Comparison of ENCODE assay signal across 20 mouse cellular contexts in the genomic region with DNA sequence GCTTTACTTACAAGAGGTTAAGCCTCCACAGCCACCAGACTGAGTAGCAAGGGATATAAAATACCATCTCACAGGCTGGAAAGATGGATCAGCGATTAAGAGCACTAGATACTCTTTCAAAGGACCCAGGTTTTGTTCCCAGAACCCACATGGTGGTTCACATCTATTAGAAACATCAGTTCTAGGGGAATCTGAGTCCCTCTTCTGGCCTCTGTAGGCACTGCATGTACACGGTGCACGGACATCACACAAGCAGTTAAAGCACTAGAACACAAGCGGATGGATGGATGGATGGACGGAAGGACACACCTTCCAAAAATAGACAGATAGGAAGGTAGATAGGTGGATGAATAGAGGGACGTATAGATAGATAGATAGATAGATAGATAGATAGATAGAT. TPM values are rescaled to one million over a fixed set of nuclear protein-coding genes. Genes with fewer than 3 reads are reported as not detected.
DNase-seq lines count a peak whose midpoint lies in the region; ATAC-seq and TF ChIP-seq lines count a peak whose summit lies in the region.
"Had no signal": no experiment of that assay in that cellular context is flagged by ENCODE, and none has a peak within 500 bp of the region (broad histone marks: within the 10 kb centered on the region; RNA-seq: fewer than 3 reads in every experiment).

No protein-coding gene starts in this region.

- no peak overlapping the region for H3K4me2 ChIP-seq in kidney, postnatal 0 days (ENCODE audit: low read length)
- H3K4me2 ChIP-seq in kidney, embryonic 14.5 days (replicated peaks; ENCODE audit: low read depth, low read length) = no peak overlapping the region
- H3K4me2 ChIP-seq in stomach, postnatal 0 days (replicated peaks; ENCODE audit: low read depth) = no peak overlapping the region
- H3K4me2 ChIP-seq: hindbrain, embryonic 13.5 days; limb, embryonic 13.5 days; neural tube, embryonic 15.5 days; stomach, embryonic 15.5 days had no signal

- TF ChIP-seq CTCF in kidney, postnatal 0 days (IDR thresholded peaks at IDR 0.05; ENCODE audit: low read depth) = peak; percentile 33; the same call in 1 of the 2 replicates
- TF ChIP-seq CTCF in MEL (IDR thresholded peaks at IDR 0.05 in 2 of 3, conservative IDR thresholded peaks at IDR 0.05 in 1 of 3; ENCODE audit: control insufficient read depth in 1 of 3, insufficient read depth in 1 of 3, low read depth in 2 of 3, low read length in 3 of 3, poor library complexity in 1 of 3, severe bottlenecking in 1 of 3) = peak; percentile 28 to 44 (median 43); a peak in 5 of 6 replicates
- TF ChIP-seq CTCF in stomach, postnatal 0 days (IDR thresholded peaks at IDR 0.05; ENCODE audit: low read depth) = peak; percentile 48

- no peak for TF ChIP-seq EP300 in MEL (IDR thresholded peaks at IDR 0.05; ENCODE audit: low read depth in 1 of 2, low read length in 2 of 2)
- no peak for TF ChIP-seq EP300 in stomach, postnatal 0 days (optimal IDR thresholded peaks at IDR 0.05)

- 94% methylated on average over 6 of the region's 6 CpGs for WGBS in kidney, postnatal 0 days
- 94% methylated on average over 6 of the region's 6 CpGs for WGBS in kidney, embryonic 14.5 days
- WGBS in stomach, postnatal 0 days = 95% methylated on average over 6 of the region's 6 CpGs

- H3K4me1 ChIP-seq in kidney, postnatal 0 days (replicated peaks; ENCODE audit: insufficient read depth, low read length) = no peaks in the 10 kb centered on the region
- H3K4me1 ChIP-seq in kidney, embryonic 14.5 days (ENCODE audit: control insufficient read depth, insufficient read depth, low read length) = no peaks in the 10 kb centered on the region
- H3K4me1 ChIP-seq in MEL (ENCODE audit: control insufficient read depth in 1 of 2, insufficient read depth in 2 of 2, low read length in 2 of 2) = no peaks in the 10 kb centered on the region
- no peaks in the 10 kb centered on the region for H3K4me1 ChIP-seq in stomach, postnatal 0 days (replicated peaks; ENCODE audit: control insufficient read depth, insufficient read depth)
- H3K4me1 ChIP-seq: limb, embryonic 13.5 days; stomach, embryonic 15.5 days had no signal

- H3K27me3 ChIP-seq in kidney, postnatal 0 days (ENCODE audit: insufficient read depth, low read length) = no peaks in the 10 kb centered on the region
- H3K27me3 ChIP-seq in kidney, embryonic 14.5 days (ENCODE audit: control insufficient read depth, insufficient read depth, low read length) = no peaks in the 10 kb centered on the region
- H3K27me3 ChIP-seq in MEL (ENCODE audit: control insufficient read depth in 1 of 2, insufficient read depth in 2 of 2, low read length in 2 of 2) = no peaks in the 10 kb centered on the region
- no peaks in the 10 kb centered on the region for H3K27me3 ChIP-seq in stomach, postnatal 0 days (ENCODE audit: control insufficient read depth, insufficient read depth, low read length)
- H3K27me3 ChIP-seq: CH12.LX; hindbrain, embryonic 13.5 days; limb, embryonic 13.5 days; neural tube, embryonic 15.5 days; stomach, embryonic 15.5 days had no signal

- TF ChIP-seq POLR2A in MEL (IDR thresholded peaks at IDR 0.05; ENCODE audit: control insufficient read depth in 1 of 2, insufficient read depth in 1 of 2, low read depth in 1 of 2, low read length in 2 of 2, poor library complexity in 1 of 2) = no peak

- no peak overlapping the region for H3K9ac ChIP-seq in kidney, postnatal 0 days (ENCODE audit: low read depth, low read length)
- no peak overlapping the region for H3K9ac ChIP-seq in kidney, embryonic 14.5 days (ENCODE audit: low read depth, low read length)
- no peak overlapping the region for H3K9ac ChIP-seq in MEL (ENCODE audit: control insufficient read depth, low read depth, low read length, poor library complexity, severe bottlenecking)
- no peak overlapping the region for H3K9ac ChIP-seq in stomach, postnatal 0 days (ENCODE audit: low read length)
- H3K9ac ChIP-seq: hindbrain, embryonic 13.5 days; limb, embryonic 13.5 days; neural tube, embryonic 15.5 days; stomach, embryonic 15.5 days had no signal

- H3K27ac ChIP-seq in kidney, postnatal 0 days = no peak overlapping the region
- no peak overlapping the region for H3K27ac ChIP-seq in kidney, embryonic 14.5 days (ENCODE audit: low read depth, low read length)
- H3K27ac ChIP-seq in MEL (ENCODE audit: control insufficient read depth, low read depth, low read length) = no peak overlapping the region
- H3K27ac ChIP-seq in stomach, postnatal 0 days (replicated peaks) = no peak overlapping the region
- H3K27ac ChIP-seq: hindbrain, embryonic 13.5 days; limb, embryonic 13.5 days; neural tube, embryonic 15.5 days; stomach, embryonic 15.5 days had no signal

- ATAC-seq in kidney, postnatal 0 days (replicated peaks; ENCODE audit: low FRiP score, low read depth) = no peak
- no peak for ATAC-seq in kidney, embryonic 14.5 days (ENCODE audit: low FRiP score, low TSS enrichment)
- ATAC-seq in stomach, postnatal 0 days (ENCODE audit: low FRiP score, low TSS enrichment) = no peak
- no peak for ATAC-seq in megakaryocyte-erythroid progenitor cell, adult 5-6 weeks (replicated peaks; ENCODE audit: low FRiP score, low TSS enrichment, poor library complexity, severe bottlenecking)
- ATAC-seq: forebrain, embryonic 14.5 days had no signal

- no peaks in the 10 kb centered on the region for H3K79me2 ChIP-seq in MEL (ENCODE audit: control insufficient read depth, insufficient read depth, low read length, poor library complexity)

- TF ChIP-seq RAD21 in MEL (IDR thresholded peaks at IDR 0.05; ENCODE audit: low read depth, low read length) = peak; percentile 16

- peaks cover 28% of the 10 kb centered on the region for H3K36me3 ChIP-seq in kidney, postnatal 0 days (ENCODE audit: insufficient read depth, low read length)
- H3K36me3 ChIP-seq in kidney, embryonic 14.5 days (ENCODE audit: control insufficient read depth, insufficient read depth, low read length) = peaks cover 21% of the 10 kb centered on the region
- H3K36me3 ChIP-seq in MEL (ENCODE audit: control insufficient read depth in 1 of 2, insufficient read depth in 2 of 2, low read length in 2 of 2) = no peaks in the 10 kb centered on the region
- peaks cover 12% of the 10 kb centered on the region; the same call in 1 of the 2 replicates for H3K36me3 ChIP-seq in stomach, postnatal 0 days (ENCODE audit: control insufficient read depth, insufficient read depth, low read length)

- no peak overlapping the region for H3K4me3 ChIP-seq in kidney, postnatal 0 days (replicated peaks; ENCODE audit: low read depth, low read length)
- no peak overlapping the region for H3K4me3 ChIP-seq in kidney, embryonic 14.5 days (ENCODE audit: low read length)
- no peak overlapping the region for H3K4me3 ChIP-seq in MEL (ENCODE audit: control insufficient read depth in 1 of 2, insufficient read depth in 1 of 2, low read depth in 2 of 2, low read length in 2 of 2)
- no peak overlapping the region for H3K4me3 ChIP-seq in stomach, postnatal 0 days (ENCODE audit: low read depth, low read length)
- H3K4me3 ChIP-seq: hindbrain, embryonic 13.5 days; limb, embryonic 13.5 days; neural tube, embryonic 15.5 days; stomach, embryonic 15.5 days had no signal

- DNase-seq in kidney, postnatal 0 days (ENCODE audit: low spot score) = no peak
- DNase-seq in thymus, postnatal 14 days = peak; percentile 7
- DNase-seq in thymus, adult 18-20 months = no peak
- DNase-seq in MEL (ENCODE audit: low read depth, low spot score) = peak; percentile 42
- no peak for DNase-seq in stomach, postnatal 0 days (ENCODE audit: low spot score)
- DNase-seq: adrenal gland, postnatal 14 days; cerebellum, adult 9-11 months; embryo, embryonic 11 days; heart, adult 18-20 months; kidney, adult 11 months; kidney, postnatal 4 days; retina, postnatal 1 day had no signal

- no peaks in the 10 kb centered on the region for H3K9me3 ChIP-seq in kidney, postnatal 0 days (replicated peaks; ENCODE audit: low read length)
- no peaks in the 10 kb centered on the region for H3K9me3 ChIP-seq in kidney, embryonic 14.5 days (ENCODE audit: control insufficient read depth, low read length)
- H3K9me3 ChIP-seq in MEL (replicated peaks; ENCODE audit: insufficient read depth, low read length) = no peaks in the 10 kb centered on the region
- 0 out of 2 replicates have a peak, but pooled peaks cover 3% of the 10 kb centered on the region for H3K9me3 ChIP-seq in stomach, postnatal 0 days (ENCODE audit: control insufficient read depth, low read length)
- H3K9me3 ChIP-seq: hindbrain, embryonic 13.5 days; limb, embryonic 13.5 days; neural tube, embryonic 15.5 days; stomach, embryonic 15.5 days had no signal

TF ChIP-seq in MEL, 35 proteins besides CTCF, POLR2A, EP300 and RAD21:
- TF ChIP-seq SMC3 (IDR thresholded peaks at IDR 0.05; ENCODE audit: low read depth, low read length) = peak; percentile 39
- no peak for TF ChIP-seq ELF1 (IDR thresholded peaks at IDR 0.05; ENCODE audit: low read depth, low read length)
- no peak for TF ChIP-seq NRF1 (IDR thresholded peaks at IDR 0.05; ENCODE audit: insufficient read depth, low read depth, low read length, poor library complexity, severe bottlenecking)

RNA-seq across cellular contexts. Expression of gene Map2k5, which starts 46.5 kb away (rescaled TPM):
- 29.5 and 31.4 TPM in 2 replicates for polyA plus RNA-seq in kidney, postnatal 0 days (2015; fragmentation: Nextera tagmentation; extraction: Ambion mirVana)
- 35.3 and 40.3 TPM in 2 replicates for polyA plus RNA-seq in kidney, embryonic 14.5 days (2014; fragmentation: Nextera tagmentation; extraction: Ambion mirVana)
- 8.7 and 9.6 TPM in 2 replicates for total RNA-seq in MEL (2012; rRNA removed)
- 10 to 100 TPM in 1 of 2 experiments, not detected in 1; 29.1 TPM for polyA plus RNA-seq in MEL (2012; ENCODE audit: insufficient read depth in 1 of 2, insufficient read length in 2 of 2, low read depth in 1 of 2, low replicate concordance in 2 of 2, missing spikeins in 1 of 2)
- polyA plus RNA-seq in stomach, postnatal 0 days (2015; fragmentation: Nextera tagmentation; extraction: Ambion mirVana) = 14.9 and 15.1 TPM in 2 replicates
- total RNA-seq in megakaryocyte-erythroid progenitor cell, adult 5-6 weeks (2014; fragmentation: Nextera tagmentation) = 16.6 and 26.5 TPM in 2 replicates
- 11.3 and 11.8 TPM in 2 replicates for total RNA-seq in megakaryocyte-erythroid progenitor cell, adult 5-6 weeks (2017)

Comparison
In these comparisons a context has a peak if more than half of its experiments do, and no peak if none do; other contexts are left out.
1. DNase-seq: peak in thymus, postnatal 14 days (single experiment) and MEL (single experiment); none in kidney, postnatal 0 days (single experiment), thymus, adult 18-20 months (0 of 2) and stomach, postnatal 0 days (single experiment).
2. Peak in every context shown above with its lines, with median percentiles within 50 percentile points of each other: CTCF ChIP-seq.